Mouse (Mus musculus) left cerebral cortex, adult 11 months (tissue): ENCODE data around the gene Rplp2.

ENCODE experiments used
- DNase-seq: peaks from one replicate; pipeline ENCODE4 v3.0.0; 2022; ENCODE audit warnings: low spot score

The Rplp2 gene

GRCm38 (mm10) chr7:141467230-141468030 is 20.3 kb downstream of the Rplp2 start, which contains the start of gene Cd151:
TSS of gene Cd151 (plus strand) at chr7:141467392.
- no peak for DNase-seq

GRCm38 (mm10) chr7:141468164-141468521 is 21.0 kb downstream of the Rplp2 start:
- DNase-seq = no peak

GRCm38 (mm10) chr7:141468522-141469211 is 21.5 kb downstream of the Rplp2 start:
- DNase-seq = no peak

GRCm38 (mm10) chr7:141469352-141469751 is 22.2 kb downstream of the Rplp2 start:
- no peak for DNase-seq

GRCm38 (mm10) chr7:141469901-141470636 is 22.9 kb downstream of the Rplp2 start:
- DNase-seq = no peak

- no peak for DNase-seq
These were observed 23.4 kb downstream of the Rplp2 start for GRCm38 (mm10) chr7:141470637-141470944.

- DNase-seq = no peak
These were observed 24.1 kb downstream of the Rplp2 start for GRCm38 (mm10) chr7:141471236-141471635.

- DNase-seq = no peak
These were observed 25.1 kb downstream of the Rplp2 start for GRCm38 (mm10) chr7:141472226-141472625.

GRCm38 (mm10) chr7:141472763-141473162 is 25.6 kb downstream of the Rplp2 start:
- no peak for DNase-seq

- DNase-seq = no peak
These were observed 27.0 kb downstream of the Rplp2 start for GRCm38 (mm10) chr7:141474160-141474559.

GRCm38 (mm10) chr7:141475011-141475804 is 28.0 kb downstream of the Rplp2 start, which contains the start of the genes Polr2l and Tspan4:
TSS of gene Polr2l (minus strand) at chr7:141475132.
TSS of gene Tspan4 (plus strand) at chr7:141475240.
- DNase-seq = no peak

GRCm38 (mm10) chr7:141475805-141476158 is 28.6 kb downstream of the Rplp2 start:
- no peak for DNase-seq

GRCm38 (mm10) chr7:141476226-141476980 is 29.2 kb downstream of the Rplp2 start:
- no peak for DNase-seq

- no peak for DNase-seq
These were observed 29.8 kb downstream of the Rplp2 start for GRCm38 (mm10) chr7:141476981-141477370.

GRCm38 (mm10) chr7:141477578-141478269 is 30.6 kb downstream of the Rplp2 start:
- no peak for DNase-seq

GRCm38 (mm10) chr7:141478270-141478748 is 31.1 kb downstream of the Rplp2 start:
- DNase-seq = no peak

GRCm38 (mm10) chr7:141480842-141481497 is 33.8 kb downstream of the Rplp2 start:
- DNase-seq = no peak

GRCm38 (mm10) chr7:141481498-141482401 is 34.6 kb downstream of the Rplp2 start:
- no peak for DNase-seq

- no peak for DNase-seq
These were observed 35.4 kb downstream of the Rplp2 start for GRCm38 (mm10) chr7:141482531-141483024.
